ENCODE assay signal across 21 mouse cellular contexts in the genomic region with DNA sequence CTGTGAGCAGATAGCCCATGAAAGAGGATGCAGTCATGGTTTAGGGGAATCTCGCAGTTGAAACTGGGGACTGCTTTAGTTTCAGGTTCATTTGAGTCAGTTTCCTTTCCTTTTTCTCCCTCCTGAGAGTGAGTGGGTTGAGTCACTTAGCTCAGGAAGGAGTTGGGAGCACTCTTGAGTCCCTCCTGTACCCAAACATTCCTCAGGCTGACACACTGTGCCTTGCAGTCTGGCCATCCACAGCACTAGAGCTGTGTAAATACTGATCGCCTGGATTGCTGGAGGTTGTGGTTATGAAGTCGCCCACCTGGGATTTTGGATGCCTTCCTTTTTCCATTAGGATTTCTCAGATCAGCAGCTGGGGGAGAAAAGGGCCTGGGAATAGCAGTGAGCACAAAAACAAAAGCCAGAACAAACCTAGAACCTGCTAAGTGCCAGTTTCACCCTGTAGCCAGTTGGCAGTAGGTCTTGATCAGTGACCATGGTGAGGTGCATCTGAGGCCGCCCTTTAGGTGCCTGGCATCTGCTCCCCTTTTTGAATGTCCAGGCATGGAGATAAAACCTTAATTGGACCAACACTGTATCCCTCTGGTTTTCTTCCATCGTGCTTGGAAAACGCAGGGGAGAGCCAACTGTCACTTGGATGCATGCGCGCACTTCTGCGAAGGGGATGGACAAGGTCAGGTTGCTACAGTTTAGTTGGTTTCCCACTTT. TPM values are rescaled to one million over a fixed set of nuclear protein-coding genes. Genes with fewer than 3 reads are reported as not detected.
DNase-seq lines count a peak whose midpoint lies in the region; ATAC-seq and TF ChIP-seq lines count a peak whose summit lies in the region.
"Had no signal": no experiment of that assay in that cellular context is flagged by ENCODE, and none has a peak within 500 bp of the region (broad histone marks: within the 10 kb centered on the region; RNA-seq: fewer than 3 reads in every experiment).

No protein-coding gene starts in this region.

- TF ChIP-seq EP300 in stomach, postnatal 0 days (optimal IDR thresholded peaks at IDR 0.05): no peak

- 94% methylated on average over 9 of the region's 9 CpGs for WGBS in forebrain, embryonic 11.5 days
- WGBS in stomach, postnatal 0 days: 74% methylated on average over 9 of the region's 9 CpGs

- H3K9ac ChIP-seq in forebrain, embryonic 11.5 days (ENCODE audit: low read length): no peak overlapping the region
- H3K9ac ChIP-seq in stomach, postnatal 0 days (ENCODE audit: low read length): no peak overlapping the region
- H3K9ac ChIP-seq: limb, embryonic 13.5 days; liver, embryonic 14.5 days; midbrain, embryonic 12.5 days; neural tube, embryonic 12.5 days had no signal

- peaks cover 15% of the 10 kb centered on the region; the same call in 1 of the 2 replicates for H3K4me1 ChIP-seq in forebrain, embryonic 11.5 days (replicated peaks; ENCODE audit: control insufficient read depth, insufficient read depth, low read length)
- no peaks in the 10 kb centered on the region; the same call in 1 of the 2 replicates for H3K4me1 ChIP-seq in stomach, postnatal 0 days (replicated peaks; ENCODE audit: control insufficient read depth, insufficient read depth)

- H3K36me3 ChIP-seq in forebrain, embryonic 11.5 days (ENCODE audit: control insufficient read depth, insufficient read depth, low read length): no peaks in the 10 kb centered on the region
- H3K36me3 ChIP-seq in stomach, postnatal 0 days (ENCODE audit: control insufficient read depth, insufficient read depth, low read length): no peaks in the 10 kb centered on the region

- DNase-seq in layer of hippocampus, adult 2 months (ENCODE audit: low spot score in 2 of 2): no peak
- DNase-seq in layer of hippocampus, adult 9-10 months (ENCODE audit: low spot score): no peak
- DNase-seq in 3T3-L1 (ENCODE audit: low read depth, low spot score): peak; percentile 70
- DNase-seq in cerebellum, adult 18-20 months: peak; percentile 25 to 29
- DNase-seq in cerebellum, postnatal 36 days: peak; percentile 16 to 17
- DNase-seq in forebrain, embryonic 11.5 days (ENCODE audit: low spot score): no peak
- no peak for DNase-seq in stomach, postnatal 0 days (ENCODE audit: low spot score)
- DNase-seq in kidney, adult 18-20 months: no peak
- DNase-seq: adrenal gland, adult 8-10 months; kidney, adult 11 months; thymus, postnatal 25 days had no signal

- ATAC-seq in forebrain, embryonic 11.5 days (replicated peaks; ENCODE audit: low FRiP score): no peak
- no peak for ATAC-seq in stomach, postnatal 0 days (ENCODE audit: low FRiP score, low TSS enrichment)
- ATAC-seq: forebrain, embryonic 16.5 days had no signal

- H3K4me2 ChIP-seq in forebrain, embryonic 11.5 days (ENCODE audit: low read depth, low read length, severe bottlenecking): no peak overlapping the region
- no peak overlapping the region for H3K4me2 ChIP-seq in stomach, postnatal 0 days (replicated peaks; ENCODE audit: low read depth)
- H3K4me2 ChIP-seq: limb, embryonic 13.5 days; midbrain, embryonic 12.5 days; neural tube, embryonic 12.5 days had no signal

- TF ChIP-seq CTCF in layer of hippocampus, adult 2 months (conservative IDR thresholded peaks at IDR 0.05): no peak
- no peak for TF ChIP-seq CTCF in stomach, postnatal 0 days (IDR thresholded peaks at IDR 0.05; ENCODE audit: low read depth)

- no peak overlapping the region for H3K4me3 ChIP-seq in layer of hippocampus, adult 2 months
- H3K4me3 ChIP-seq in forebrain, embryonic 11.5 days (ENCODE audit: low read depth, low read length): no peak overlapping the region
- no peak overlapping the region for H3K4me3 ChIP-seq in stomach, postnatal 0 days (ENCODE audit: low read depth, low read length)
- H3K4me3 ChIP-seq: erythroblast, embryonic 14.5 days; heart, embryonic 10.5 days; hindbrain, embryonic 10.5 days; limb, embryonic 13.5 days; midbrain, embryonic 12.5 days; neural tube, embryonic 12.5 days had no signal

- H3K27me3 ChIP-seq in forebrain, embryonic 11.5 days (ENCODE audit: control insufficient read depth, insufficient read depth, low read length): no peaks in the 10 kb centered on the region
- H3K27me3 ChIP-seq in stomach, postnatal 0 days (ENCODE audit: control insufficient read depth, insufficient read depth, low read length): no peaks in the 10 kb centered on the region
- H3K27me3 ChIP-seq: limb, embryonic 13.5 days; midbrain, embryonic 12.5 days; neural tube, embryonic 12.5 days had no signal

- 0 out of 2 replicates have a peak overlapping the region, but pooled peaks have one; percentile 5 for H3K27ac ChIP-seq in layer of hippocampus, adult 2 months
- H3K27ac ChIP-seq in forebrain, embryonic 11.5 days (ENCODE audit: low read depth, low read length): no peak overlapping the region
- H3K27ac ChIP-seq in stomach, postnatal 0 days (replicated peaks): no peak overlapping the region
- H3K27ac ChIP-seq: heart, embryonic 10.5 days; hindbrain, embryonic 10.5 days; kidney, postnatal 0 days; limb, embryonic 13.5 days; liver, embryonic 14.5 days; macrophage; midbrain, embryonic 12.5 days; neural tube, embryonic 12.5 days had no signal

- no peaks in the 10 kb centered on the region for H3K9me3 ChIP-seq in forebrain, embryonic 11.5 days (ENCODE audit: control insufficient read depth, low read length)
- no peaks in the 10 kb centered on the region for H3K9me3 ChIP-seq in stomach, postnatal 0 days (ENCODE audit: control insufficient read depth, low read length)
- H3K9me3 ChIP-seq: heart, embryonic 10.5 days; hindbrain, embryonic 10.5 days; midbrain, embryonic 12.5 days; neural tube, embryonic 12.5 days had no signal

RNA-seq across cellular contexts. Expression of gene Fmnl2, which starts 4.5 kb away (rescaled TPM):
- 10 to 100 TPM; 42.4 to 44.0 TPM for total RNA-seq in layer of hippocampus, adult 2 months (2021)
- 10.4 and 10.6 TPM in 2 replicates for polyA plus RNA-seq in forebrain, embryonic 11.5 days (2014; fragmentation: Nextera tagmentation; extraction: Ambion mirVana)
- 2.6 and 3.0 TPM in 2 replicates for polyA plus RNA-seq in stomach, postnatal 0 days (2015; fragmentation: Nextera tagmentation; extraction: Ambion mirVana)
- polyA plus RNA-seq: erythroblast, embryonic 14.5 days had no signal

Comparison
In these comparisons a context has a peak if more than half of its experiments do, and no peak if none do; other contexts are left out.
1. DNase-seq: peak in 3T3-L1 (single experiment), cerebellum, adult 18-20 months (2 of 2) and cerebellum, postnatal 36 days (2 of 2); none in layer of hippocampus, adult 2 months (0 of 2), layer of hippocampus, adult 9-10 months (single experiment), forebrain, embryonic 11.5 days (single experiment), stomach, postnatal 0 days (single experiment) and kidney, adult 18-20 months (single experiment).